Mouse (Mus musculus): Measurements from ENCODE around the gene Bmp8b. TPM values are rescaled to one million over a fixed set of nuclear protein-coding genes. Genes with fewer than 3 reads are reported as not detected.
"Not testable (repeated sequence)": the region's sequence is repeated elsewhere in the genome, so short reads cannot be mapped to it uniquely, and the experiment has no call there.

Bmp8b gene
- polyA plus RNA-seq, 1 experiment from 2014 or later = 0.25 TPM

DNA sequence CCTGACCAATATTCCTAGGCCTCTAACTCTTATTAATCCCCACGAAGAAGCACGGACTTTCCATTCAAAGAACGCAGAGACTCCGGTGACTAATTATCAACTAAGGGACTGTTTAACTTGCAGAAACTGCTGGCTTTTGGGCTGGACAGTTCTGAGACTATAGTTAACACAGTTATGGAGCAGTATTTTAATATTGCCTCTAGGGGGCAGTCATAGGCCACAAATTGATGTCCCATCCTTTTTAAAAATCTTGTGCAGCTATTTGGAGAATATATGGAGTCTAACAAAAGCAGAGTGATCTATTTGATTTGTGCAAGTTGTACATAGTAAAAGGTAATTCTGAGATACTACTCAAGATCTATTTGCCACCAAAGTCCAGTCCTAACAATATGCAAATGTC, 50.0 kb downstream of the Bmp8b start:
- Histone ChIP-seq H3K27me3 (ENCODE audit: control insufficient read depth, insufficient read depth, low read length) (no peaks in the 10 kb centered on the region), H3K4me1 (replicated peaks; ENCODE audit: control insufficient read depth, insufficient read depth) (no peaks in the 10 kb centered on the region), H3K36me3 (ENCODE audit: control insufficient read depth, insufficient read depth, low read length) (no peaks in the 10 kb centered on the region), H3K4me2 (replicated peaks; ENCODE audit: low read depth) (no peak overlapping the region), H3K9me3 (ENCODE audit: control insufficient read depth, low read length) (no peaks in the 10 kb centered on the region), H3K4me3 (ENCODE audit: low read depth, low read length) (no peak overlapping the region), H3K27ac (replicated peaks) (no peak overlapping the region), H3K9ac (ENCODE audit: low read length) (no peak overlapping the region)
- ATAC-seq (ENCODE audit: low FRiP score, low TSS enrichment) (no peak), DNase-seq (ENCODE audit: low spot score) (no peak)
- 15% methylated on average over 4 of the region's 4 CpGs for WGBS
- TF ChIP-seq CTCF (IDR thresholded peaks at IDR 0.05; ENCODE audit: low read depth) = peak; percentile 80
- no peak for TF ChIP-seq EP300 (optimal IDR thresholded peaks at IDR 0.05)

- Histone ChIP-seq H3K36me3 (ENCODE audit: control insufficient read depth, insufficient read depth, low read length) (no peaks in the 10 kb centered on the region), H3K27me3 (ENCODE audit: control insufficient read depth, insufficient read depth, low read length) (no peaks in the 10 kb centered on the region), H3K4me3 (ENCODE audit: low read depth, low read length) (no peak overlapping the region), H3K4me2 (replicated peaks; ENCODE audit: low read depth) (no peak overlapping the region), H3K9me3 (ENCODE audit: control insufficient read depth, low read length) (no peaks in the 10 kb centered on the region), H3K4me1 (replicated peaks; ENCODE audit: control insufficient read depth, insufficient read depth) (no peaks in the 10 kb centered on the region), H3K27ac (replicated peaks) (no peak overlapping the region), H3K9ac (ENCODE audit: low read length) (no peak overlapping the region)
- no peak for TF ChIP-seq CTCF (IDR thresholded peaks at IDR 0.05; ENCODE audit: low read depth)
- no peak for TF ChIP-seq EP300 (optimal IDR thresholded peaks at IDR 0.05)
- WGBS = 64% methylated on average over 2 of the region's 2 CpGs
- no peak for DNase-seq (ENCODE audit: low spot score)
- ATAC-seq (ENCODE audit: low FRiP score, low TSS enrichment) = 0 out of 2 replicates have a peak, but pooled peaks have one; percentile 45
These were observed 50.5 kb downstream of the Bmp8b start for GRCm38 (mm10) chr4:123155427-123155826.

DNA sequence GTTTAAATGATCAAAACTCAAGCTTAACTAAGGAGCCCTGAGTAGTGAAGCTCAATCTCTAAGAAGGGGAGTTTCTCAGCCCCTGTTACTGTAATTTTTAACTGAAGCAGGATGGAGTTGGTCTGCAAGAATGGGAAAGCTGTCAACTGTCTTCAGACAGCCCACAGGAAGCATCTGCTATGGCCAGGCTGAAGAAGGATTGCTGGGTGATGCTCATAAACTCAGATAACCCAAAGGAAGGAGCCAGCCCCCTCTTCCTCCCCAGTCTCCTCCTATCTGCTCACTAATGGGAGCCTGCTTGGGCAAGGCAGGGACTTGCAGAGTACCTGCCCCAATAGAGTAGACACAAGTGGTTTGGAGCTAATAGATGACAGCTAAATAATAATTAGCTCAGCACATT, 50.9 kb downstream of the Bmp8b start:
- H3K4me3 ChIP-seq (ENCODE audit: low read depth, low read length) = no peak overlapping the region
- H3K9ac ChIP-seq (ENCODE audit: low read length) = no peak overlapping the region
- ATAC-seq (ENCODE audit: low FRiP score, low TSS enrichment) = no peak
- no peaks in the 10 kb centered on the region for H3K36me3 ChIP-seq (ENCODE audit: control insufficient read depth, insufficient read depth, low read length)
- no peaks in the 10 kb centered on the region for H3K27me3 ChIP-seq (ENCODE audit: control insufficient read depth, insufficient read depth, low read length)
- H3K9me3 ChIP-seq (ENCODE audit: control insufficient read depth, low read length) = no peaks in the 10 kb centered on the region
- no peak for TF ChIP-seq CTCF (IDR thresholded peaks at IDR 0.05; ENCODE audit: low read depth)
- no peak for TF ChIP-seq EP300 (optimal IDR thresholded peaks at IDR 0.05)
- no peak overlapping the region for H3K27ac ChIP-seq (replicated peaks)
- DNase-seq (ENCODE audit: low spot score) = no peak
- H3K4me2 ChIP-seq (replicated peaks; ENCODE audit: low read depth) = no peak overlapping the region
- H3K4me1 ChIP-seq (replicated peaks; ENCODE audit: control insufficient read depth, insufficient read depth) = no peaks in the 10 kb centered on the region

DNA sequence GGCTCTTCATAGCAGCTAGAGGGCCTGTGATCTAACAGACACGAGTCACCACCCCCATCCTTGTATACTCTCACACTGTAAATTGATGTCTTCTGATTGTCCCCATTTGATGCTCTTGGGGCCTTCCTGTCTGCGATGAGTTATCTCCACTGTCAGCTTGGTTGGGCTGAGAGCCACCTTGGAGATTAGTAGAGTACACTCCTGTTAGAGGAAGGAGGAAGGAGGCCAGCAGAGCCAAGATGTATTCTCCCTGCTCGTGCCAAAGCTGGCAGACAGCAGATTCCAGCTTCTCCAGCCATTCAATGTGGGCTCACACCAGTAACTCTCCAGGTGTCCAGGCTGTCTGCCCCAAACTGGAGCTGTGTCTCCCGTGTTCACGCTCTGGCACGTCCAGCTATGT, 55.6 kb downstream of the Bmp8b start:
- H3K27me3 ChIP-seq (ENCODE audit: control insufficient read depth, insufficient read depth, low read length) = no peaks in the 10 kb centered on the region
- no peak overlapping the region for H3K4me3 ChIP-seq (ENCODE audit: low read depth, low read length)
- no peaks in the 10 kb centered on the region for H3K36me3 ChIP-seq (ENCODE audit: control insufficient read depth, insufficient read depth, low read length)
- WGBS = 71% methylated on average over 6 of the region's 6 CpGs
- H3K9me3 ChIP-seq (ENCODE audit: control insufficient read depth, low read length) = no peaks in the 10 kb centered on the region
- H3K27ac ChIP-seq (replicated peaks) = no peak overlapping the region
- ATAC-seq (ENCODE audit: low FRiP score, low TSS enrichment) (no peak), DNase-seq (ENCODE audit: low spot score) (no peak)
- TF ChIP-seq EP300 (optimal IDR thresholded peaks at IDR 0.05) (no peak), CTCF (IDR thresholded peaks at IDR 0.05; ENCODE audit: low read depth) (no peak)
- H3K9ac ChIP-seq (ENCODE audit: low read length) = no peak overlapping the region
- no peak overlapping the region for H3K4me2 ChIP-seq (replicated peaks; ENCODE audit: low read depth)
- H3K4me1 ChIP-seq (replicated peaks; ENCODE audit: control insufficient read depth, insufficient read depth) = no peaks in the 10 kb centered on the region

DNA sequence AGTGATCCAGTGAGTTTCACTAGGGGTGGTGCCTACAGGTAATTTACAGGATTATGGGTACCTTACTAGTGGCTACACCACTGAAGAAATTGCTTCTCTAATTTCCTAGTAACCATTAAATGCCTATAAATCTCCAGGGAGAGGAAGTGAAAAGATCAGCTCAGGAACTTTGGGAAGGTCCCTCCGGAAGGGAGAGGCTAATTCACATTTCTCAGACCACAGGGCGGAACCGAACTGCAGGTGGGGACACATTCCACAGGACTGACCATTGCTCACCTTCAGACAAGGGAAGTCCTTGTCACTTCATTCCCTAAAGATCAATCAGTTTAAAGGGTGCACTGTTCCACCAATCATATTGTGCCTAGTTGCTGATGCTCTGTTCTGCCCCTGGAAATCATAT, 56.3 kb downstream of the Bmp8b start:
- DNase-seq (ENCODE audit: low spot score); H3K27me3 ChIP-seq (ENCODE audit: control insufficient read depth, insufficient read depth, low read length); H3K4me1 ChIP-seq (replicated peaks; ENCODE audit: control insufficient read depth, insufficient read depth); H3K9ac ChIP-seq (ENCODE audit: low read length); H3K36me3 ChIP-seq (ENCODE audit: control insufficient read depth, insufficient read depth, low read length); H3K4me3 ChIP-seq (ENCODE audit: low read depth, low read length); H3K9me3 ChIP-seq (ENCODE audit: control insufficient read depth, low read length); H3K4me2 ChIP-seq (replicated peaks; ENCODE audit: low read depth); H3K27ac ChIP-seq (replicated peaks); ATAC-seq (ENCODE audit: low FRiP score, low TSS enrichment): not testable (repeated sequence)
- 72% methylated on average over 3 of the region's 3 CpGs for WGBS

- no peaks in the 10 kb centered on the region for H3K36me3 ChIP-seq (ENCODE audit: control insufficient read depth, insufficient read depth, low read length)
- H3K9ac ChIP-seq (ENCODE audit: low read length) = no peak overlapping the region
- 11% methylated on average over 15 of the region's 15 CpGs for WGBS
- ATAC-seq (ENCODE audit: low FRiP score, low TSS enrichment) (no peak), DNase-seq (ENCODE audit: low spot score) (peak; percentile 16)
- no peak overlapping the region for H3K4me2 ChIP-seq (replicated peaks; ENCODE audit: low read depth)
- no peak for TF ChIP-seq CTCF (IDR thresholded peaks at IDR 0.05; ENCODE audit: low read depth)
- TF ChIP-seq EP300 (optimal IDR thresholded peaks at IDR 0.05) = no peak
- no peaks in the 10 kb centered on the region for H3K4me1 ChIP-seq (replicated peaks; ENCODE audit: control insufficient read depth, insufficient read depth)
- H3K27me3 ChIP-seq (ENCODE audit: control insufficient read depth, insufficient read depth, low read length) = no peaks in the 10 kb centered on the region
- H3K4me3 ChIP-seq (ENCODE audit: low read depth, low read length) = no peak overlapping the region
- H3K27ac ChIP-seq (replicated peaks) = no peak overlapping the region
- no peaks in the 10 kb centered on the region for H3K9me3 ChIP-seq (ENCODE audit: control insufficient read depth, low read length)
These were observed 57.4 kb downstream of the Bmp8b start for GRCm38 (mm10) chr4:123162305-123162917.

All from stomach, postnatal 0 days (tissue).